Comparison of ENCODE assay signal across 22 mouse cellular contexts in genomic region chr5:53172256-53172636, GRCm38 (mm10). TPM values are rescaled to one million over a fixed set of nuclear protein-coding genes. Genes with fewer than 3 reads are reported as not detected.
DNase-seq lines count a peak whose midpoint lies in the region; ATAC-seq and TF ChIP-seq lines count a peak whose summit lies in the region.
"Had no signal": no experiment of that assay in that cellular context is flagged by ENCODE, and none has a peak within 500 bp of the region (broad histone marks: within the 10 kb centered on the region; RNA-seq: fewer than 3 reads in every experiment).

No protein-coding gene starts in this region.

- H3K4me1 ChIP-seq in cerebellum, adult 2 months (ENCODE audit: control insufficient read depth, insufficient read depth, low read length): peaks cover 67% of the 10 kb centered on the region
- no peaks in the 10 kb centered on the region for H3K4me1 ChIP-seq in kidney, embryonic 16.5 days (ENCODE audit: insufficient read depth, low read length)

- H3K27ac ChIP-seq in cerebellum, adult 2 months (ENCODE audit: insufficient read depth, low read length): peak overlapping the region; percentile 85
- H3K27ac ChIP-seq in kidney, embryonic 16.5 days (ENCODE audit: low read length): peak overlapping the region; percentile 36; the same call in 1 of the 2 replicates
- H3K27ac ChIP-seq: forebrain, embryonic 10.5 days; heart, adult 2 months; heart, embryonic 10.5 days; heart, embryonic 13.5 days; hindbrain, embryonic 14.5 days; hindbrain, postnatal 0 days had no signal

- ATAC-seq in kidney, embryonic 16.5 days (ENCODE audit: low FRiP score, low TSS enrichment): no peak
- ATAC-seq: activated CD4-positive, CD25-positive, alpha-beta regulatory T cell, adult 4 months; forebrain, embryonic 14.5 days; hindbrain, postnatal 0 days; inflammation-experienced regulatory T-cells, adult 6 months had no signal

- H3K4me2 ChIP-seq in kidney, embryonic 16.5 days (replicated peaks; ENCODE audit: low read depth, low read length): no peak overlapping the region
- H3K4me2 ChIP-seq: heart, embryonic 13.5 days; hindbrain, embryonic 14.5 days had no signal

- no peaks in the 10 kb centered on the region for H3K27me3 ChIP-seq in cerebellum, adult 2 months (ENCODE audit: control insufficient read depth, insufficient read depth, low read length)
- H3K27me3 ChIP-seq in kidney, embryonic 16.5 days (ENCODE audit: insufficient read depth, low read length): no peaks in the 10 kb centered on the region
- H3K27me3 ChIP-seq: heart, embryonic 13.5 days had no signal

- no peaks in the 10 kb centered on the region for H3K9me3 ChIP-seq in kidney, embryonic 16.5 days (ENCODE audit: low read length)
- H3K9me3 ChIP-seq: forebrain, embryonic 10.5 days; heart, embryonic 10.5 days; heart, embryonic 13.5 days had no signal

- no peak for TF ChIP-seq POLR2A in cerebellum, adult 2 months (IDR thresholded peaks at IDR 0.05; ENCODE audit: borderline replicate concordance, insufficient read depth, low read length)

- H3K9ac ChIP-seq in kidney, embryonic 16.5 days (replicated peaks; ENCODE audit: low read length): no peak overlapping the region
- H3K9ac ChIP-seq: forebrain, postnatal 0 days; heart, embryonic 13.5 days; hindbrain, embryonic 14.5 days had no signal

- no peak for TF ChIP-seq CTCF in cerebellum, adult 2 months (IDR thresholded peaks at IDR 0.05; ENCODE audit: borderline replicate concordance, insufficient read depth, low read depth, low read length)

- no peak for DNase-seq in cerebellum, adult 2 months
- DNase-seq in cerebellum, postnatal 14 days: no peak
- no peak for DNase-seq in kidney, postnatal 25 days
- DNase-seq in brain, adult 2 months (ENCODE audit: low read depth, low spot score): peak; percentile 59
- DNase-seq in testis, postnatal 14 days (ENCODE audit: low spot score): no peak
- DNase-seq: adrenal gland, adult 8-10 months; adrenal gland, postnatal 25 days; forebrain, postnatal 0 days; gastrocnemius, postnatal 10 days; gastrocnemius, postnatal 36 days; heart, adult 2 months; heart, postnatal 14 days; heart, postnatal 4 days had no signal

- H3K36me3 ChIP-seq in kidney, embryonic 16.5 days (ENCODE audit: insufficient read depth, low read length): no peaks in the 10 kb centered on the region
- H3K36me3 ChIP-seq: forebrain, embryonic 10.5 days; heart, embryonic 10.5 days; heart, embryonic 13.5 days had no signal

- H3K4me3 ChIP-seq in cerebellum, adult 2 months (replicated peaks; ENCODE audit: insufficient read depth, low read depth, low read length): no peak overlapping the region
- H3K4me3 ChIP-seq in kidney, embryonic 16.5 days (ENCODE audit: low read length): no peak overlapping the region
- H3K4me3 ChIP-seq: forebrain, embryonic 10.5 days; heart, adult 2 months; heart, embryonic 10.5 days; heart, embryonic 13.5 days had no signal

- WGBS in cerebellum, adult 2 months: 24% methylated on average over 10 of the region's 10 CpGs
- WGBS in kidney, embryonic 16.5 days: 87% methylated on average over 10 of the region's 10 CpGs

RNA-seq across cellular contexts. Expression of gene Sel1l3, which starts 41.5 kb away (rescaled TPM):
- polyA plus RNA-seq in cerebellum, adult 2 months (2012; rRNA removed): 70.8 and 85.1 TPM in 2 replicates
- 18.9 and 20.0 TPM in 2 replicates for polyA plus RNA-seq in kidney, embryonic 16.5 days (2015; fragmentation: Nextera tagmentation; extraction: Ambion mirVana)
- polyA plus RNA-seq: activated CD4-positive, CD25-positive, alpha-beta regulatory T cell, adult 4 months had no signal
